Mouse (Mus musculus): ENCODE data around the gene Tmem184a. TPM values are rescaled to one million over a fixed set of nuclear protein-coding genes. Genes with fewer than 3 reads are reported as not detected.

Tmem184a gene
- polyA plus RNA-seq (2017; shearing (Covaris generic)) = 0.11 TPM

GRCm38 (mm10) chr5:139819538-139820181 lies at the start of gene Tmem184a:
TSS of gene Tmem184a (minus strand) at chr5:139819917.

GRCm38 (mm10) chr5:139826357-139827055 lies 6.8 kb upstream of the Tmem184a start, which contains the start of the genes Gm26938 and Psmg3:
TSS of gene Gm26938 (minus strand) at chr5:139826407.
TSS of gene Psmg3 (minus strand) at chr5:139826885.

GRCm38 (mm10) chr5:139791227-139792158 lies 28.2 kb downstream of the Tmem184a start, which contains the start of gene Mafk:
TSS of gene Mafk (plus strand) at chr5:139791513.

GRCm38 (mm10) chr5:139775216-139775926 lies 44.3 kb downstream of the Tmem184a start, which contains the start of gene Ints1:
TSS of gene Ints1 (minus strand) at chr5:139775674.

Other genes with a start within 250 kb of the Tmem184a start
- not detected for gene Micall2, start 83.6 kb downstream of the Tmem184a start, polyA plus RNA-seq (2017; shearing (Covaris generic))
- 43.7 TPM for gene Ints1, start 44.2 kb downstream of the Tmem184a start, polyA plus RNA-seq (2017; shearing (Covaris generic))
- 37.3 TPM for gene Mafk, start 28.4 kb downstream of the Tmem184a start, polyA plus RNA-seq (2017; shearing (Covaris generic))
- gene Gm26938, start 6.5 kb upstream of the Tmem184a start, polyA plus RNA-seq (2017; shearing (Covaris generic)) = not detected
- gene Psmg3, start 7.0 kb upstream of the Tmem184a start, polyA plus RNA-seq (2017; shearing (Covaris generic)) = 52.6 TPM
- gene Elfn1, start 88.0 kb upstream of the Tmem184a start, polyA plus RNA-seq (2017; shearing (Covaris generic)) = not detected

All from CD4-positive, CD25-positive, alpha-beta regulatory T cell (primary cell).